Mouse (Mus musculus) testis, postnatal 14 days (tissue): ENCODE results near the gene Trpc5.

ENCODE experiments used
- DNase-seq: peaks from one replicate; pipeline ENCODE4 v3.0.0; 2021; ENCODE audit warnings: low spot score

The Trpc5 gene

GRCm38 (mm10) chrX:144688142-144688206, at the start of gene Trpc5:
TSS of gene Trpc5 (minus strand) at chrX:144688180.
- DNase-seq, result no peak

- no peak for DNase-seq
Observed at GRCm38 (mm10) chrX:144716330-144716729, 28.4 kb upstream of the Trpc5 start.

- no peak for DNase-seq
Observed at GRCm38 (mm10) chrX:144689859-144690181, 1.8 kb upstream of the Trpc5 start.

DNA sequence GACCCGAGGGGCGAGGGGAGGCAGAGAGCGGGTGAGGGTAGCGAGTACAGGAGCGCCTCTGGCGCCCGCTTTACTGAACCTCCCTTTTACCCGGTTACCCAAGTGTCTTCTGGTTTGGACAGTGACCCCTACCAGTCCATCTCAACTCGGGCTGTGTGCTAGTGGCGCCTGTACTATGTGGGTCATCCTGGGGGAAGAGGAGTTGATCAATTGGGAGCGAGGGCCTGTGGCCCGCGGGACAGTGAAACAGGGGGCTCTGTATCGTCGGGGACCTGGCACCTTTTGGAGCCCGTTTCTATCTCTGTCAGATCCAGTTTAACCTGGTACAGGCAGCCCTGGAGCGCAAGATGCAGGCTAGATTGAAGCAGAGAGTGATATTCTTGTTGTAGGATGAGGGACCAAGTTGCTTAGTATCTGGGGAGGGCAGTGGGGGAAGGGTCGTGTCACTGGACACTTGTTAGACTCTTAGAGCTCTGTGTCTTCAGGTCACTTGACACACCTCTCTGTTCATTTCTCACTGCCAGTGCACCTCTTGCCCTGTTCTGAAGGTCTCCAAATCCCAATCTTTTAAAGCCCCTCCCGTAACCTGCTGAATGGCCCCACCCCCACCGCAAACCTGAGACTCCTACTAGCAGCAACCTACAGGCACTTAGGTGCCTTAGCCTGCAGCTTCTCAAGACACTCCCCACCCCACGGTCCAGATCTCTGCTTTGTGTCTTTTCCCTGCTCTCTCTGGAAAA, 1.3 kb upstream of the Trpc5 start:
- DNase-seq, result no peak

GRCm38 (mm10) chrX:144688207-144689118, 483 bp upstream of the Trpc5 start, which contains the start of gene Rtl4:
TSS of gene Rtl4 (plus strand) at chrX:144688907.
- DNase-seq, result no peak

DNA sequence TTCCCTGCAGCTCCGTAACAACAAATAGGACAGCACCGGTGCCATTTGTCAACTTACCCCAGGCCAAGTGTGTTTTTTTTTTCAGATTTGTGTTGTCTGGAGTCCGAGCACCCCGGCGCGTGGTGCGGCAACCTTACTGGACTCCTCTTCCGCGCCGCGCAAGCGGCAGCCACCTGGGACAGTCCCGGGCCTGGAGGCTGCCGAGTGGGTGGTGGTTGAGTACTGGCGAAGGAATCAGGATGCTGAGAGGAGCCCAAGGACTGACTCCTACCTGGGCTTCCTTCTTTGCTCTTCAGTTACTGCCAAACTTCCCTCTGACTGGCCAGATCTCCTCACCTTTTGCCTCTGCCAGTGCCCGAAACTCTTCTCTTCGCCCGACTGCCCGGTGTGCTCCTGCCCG, 238 bp downstream of the Trpc5 start:
- DNase-seq, result no peak

DNA sequence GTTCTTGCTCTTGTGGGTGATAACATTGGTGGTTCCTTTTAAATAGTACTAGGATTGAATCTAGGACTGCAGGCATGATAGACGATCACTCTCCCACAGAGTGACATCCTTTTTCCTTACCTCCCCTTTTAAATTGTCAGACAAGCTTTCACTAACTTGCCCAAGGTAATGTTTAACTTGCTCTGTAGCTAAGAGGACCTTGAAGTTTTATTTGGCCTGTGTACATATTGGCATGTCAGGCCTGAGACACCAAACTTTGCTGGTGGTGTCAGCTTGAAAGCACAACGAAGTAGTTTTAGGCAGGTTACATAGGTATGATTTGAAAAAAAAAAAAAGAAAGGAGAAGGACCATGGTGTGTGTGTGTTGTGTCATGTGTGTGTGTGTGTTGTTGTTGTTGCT, 35.8 kb downstream of the Trpc5 start:
- no peak for DNase-seq

DNA sequence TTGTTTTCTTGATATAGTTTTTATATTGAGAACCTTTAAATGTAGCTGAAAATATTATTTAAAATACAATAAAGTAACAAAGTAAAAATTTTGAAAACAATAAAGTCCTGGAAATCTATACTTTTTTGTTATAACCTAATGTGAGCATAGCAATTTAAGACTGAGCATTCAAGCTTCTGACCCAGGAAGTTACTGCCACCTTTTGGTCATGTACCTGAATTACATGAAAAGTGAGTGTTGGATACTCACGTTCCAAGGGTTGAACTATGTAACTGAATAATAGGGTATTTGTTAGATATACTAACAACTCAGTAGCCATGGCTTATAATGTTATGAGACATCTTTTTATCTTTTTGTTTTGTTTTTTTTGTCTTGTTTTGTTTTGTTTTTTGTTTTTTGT, 42.6 kb downstream of the Trpc5 start:
- DNase-seq, result no peak

GRCm38 (mm10) chrX:144644756-144645155, 43.2 kb downstream of the Trpc5 start:
- no peak for DNase-seq

- no peak for DNase-seq
Observed at GRCm38 (mm10) chrX:144612753-144613152, 75.2 kb downstream of the Trpc5 start.

GRCm38 (mm10) chrX:144536431-144536830, 151.5 kb downstream of the Trpc5 start:
- DNase-seq, result no peak

- no peak for DNase-seq
Observed at GRCm38 (mm10) chrX:144526042-144526441, 161.9 kb downstream of the Trpc5 start.

DNA sequence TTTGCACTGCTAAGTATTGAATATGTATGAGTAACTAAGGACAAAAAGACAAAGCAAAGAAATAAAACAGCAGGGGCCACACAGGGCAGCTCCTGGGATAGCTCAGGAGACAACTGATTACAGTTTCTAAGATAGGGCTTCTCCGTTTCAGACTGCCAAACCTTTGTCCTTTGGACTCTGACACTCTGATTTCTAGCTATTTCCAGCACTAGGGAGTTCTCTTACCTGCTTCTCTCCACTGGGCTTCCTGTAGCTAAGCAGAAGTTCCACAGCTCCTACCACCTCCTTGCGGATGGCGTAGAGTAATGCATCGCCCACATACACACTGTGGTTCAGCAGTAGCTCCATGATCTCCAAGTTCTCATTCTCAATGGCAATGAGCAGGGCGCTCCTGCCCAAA, 164.7 kb downstream of the Trpc5 start:
- DNase-seq, result no peak

DNA sequence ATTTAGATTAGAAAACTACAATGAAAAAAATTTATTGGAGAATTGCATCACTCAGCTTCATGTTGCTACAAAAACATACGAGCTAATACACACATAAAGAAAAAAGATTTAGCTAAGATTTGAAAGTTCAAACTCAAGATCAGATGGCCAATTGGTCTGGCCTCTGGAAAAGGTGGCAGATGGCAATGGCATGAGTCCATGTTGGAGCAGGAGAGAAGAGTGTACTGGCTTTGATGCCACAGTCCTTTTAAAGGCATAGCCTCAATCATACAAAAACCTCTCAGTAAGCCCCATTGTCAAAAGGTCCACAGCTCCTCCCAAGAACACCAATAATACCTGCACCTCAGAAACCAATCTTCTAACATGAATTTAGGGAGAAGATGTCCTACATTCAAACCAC, 196.6 kb downstream of the Trpc5 start:
- no peak for DNase-seq

GRCm38 (mm10) chrX:144464416-144464815, 223.6 kb downstream of the Trpc5 start:
- DNase-seq, result no peak

- no peak for DNase-seq
Observed at GRCm38 (mm10) chrX:144456281-144456680, 231.7 kb downstream of the Trpc5 start, which contains the start of gene Trpc5os. TSS of gene Trpc5os (plus strand) at chrX:144456581.

DNA sequence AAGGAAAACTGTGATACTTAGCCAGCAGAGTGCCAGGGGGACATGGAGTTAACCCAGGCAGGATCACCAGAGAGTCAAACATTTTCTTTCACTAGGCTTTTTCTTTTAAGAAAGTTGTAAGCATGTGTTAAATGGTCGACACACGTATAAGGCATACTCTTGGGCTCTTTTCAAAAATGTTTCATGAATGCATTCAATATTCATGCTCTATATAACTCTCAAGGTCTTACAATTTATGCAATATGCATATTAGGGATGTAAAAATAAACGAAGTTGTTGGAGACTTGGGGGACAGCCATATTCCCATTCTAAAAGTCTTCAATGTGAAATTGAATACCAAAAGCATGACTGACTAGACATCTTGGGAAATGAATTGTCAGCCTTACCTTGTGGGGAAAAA, 264.1 kb downstream of the Trpc5 start:
- no peak for DNase-seq

GRCm38 (mm10) chrX:144421091-144421490, 266.9 kb downstream of the Trpc5 start:
- DNase-seq, result no peak

GRCm38 (mm10) chrX:144420259-144420658, 267.7 kb downstream of the Trpc5 start:
- no peak for DNase-seq

DNA sequence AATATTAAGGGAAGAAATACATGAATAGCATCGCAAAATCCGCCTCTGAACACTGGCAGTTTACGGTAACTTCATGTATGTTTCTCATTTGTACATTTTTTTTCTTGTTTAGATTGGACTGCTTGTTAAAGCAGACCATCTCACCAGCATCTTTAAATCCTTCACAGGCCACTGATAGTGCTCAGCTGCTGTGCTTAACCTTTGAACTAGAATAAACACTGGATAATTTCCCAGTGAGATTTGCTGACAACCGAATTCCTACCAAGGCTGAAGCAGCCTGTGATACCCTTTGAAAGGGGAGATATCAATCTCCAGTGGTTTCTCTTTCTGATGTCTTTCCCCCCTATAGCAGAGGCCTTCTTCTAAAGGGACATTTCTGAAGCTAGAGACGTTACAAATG, 279.9 kb downstream of the Trpc5 start:
- no peak for DNase-seq

DNA sequence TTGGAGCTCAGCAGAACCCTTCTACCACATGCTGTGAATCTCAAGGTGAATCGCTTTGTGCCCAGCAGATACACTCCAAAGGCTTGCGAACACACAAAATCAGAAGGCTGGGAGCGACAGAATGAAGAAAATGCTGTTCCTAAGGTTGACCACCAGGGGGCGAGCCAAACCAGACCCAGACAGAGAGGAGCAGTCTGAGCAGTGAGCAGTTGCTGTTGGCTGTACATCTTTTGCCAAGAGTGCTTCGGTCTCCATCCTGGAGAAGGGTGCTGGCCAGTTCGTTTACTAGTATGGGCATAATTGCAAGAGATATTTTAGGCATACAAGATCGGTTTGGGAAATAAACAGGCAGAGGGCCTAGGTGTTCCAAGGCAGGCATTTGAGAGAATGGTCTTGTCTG, 284.5 kb downstream of the Trpc5 start:
- peak; percentile 28 for DNase-seq

- no peak for DNase-seq
Observed at GRCm38 (mm10) chrX:144374196-144374595, 313.8 kb downstream of the Trpc5 start.

- DNase-seq, result no peak
Observed at GRCm38 (mm10) chrX:144338355-144338754, 349.6 kb downstream of the Trpc5 start.

- no peak for DNase-seq
Observed at GRCm38 (mm10) chrX:144337938-144338337, 350.0 kb downstream of the Trpc5 start.
